Mouse (Mus musculus) cerebellum, adult 2 months (tissue): ENCODE data around the gene Arhgef2. TPM values are rescaled to one million over a fixed set of nuclear protein-coding genes. Genes with fewer than 3 reads are reported as not detected.

Experiments used
- DNase-seq, 2 experiments: peaks; one replicate each; pipeline ENCODE4 v3.0.0; 2021
- H3K27ac ChIP-seq: fragments of 200-500 bp; 2 replicates; pipeline ENCODE4 v1.5.1; 2012; ENCODE audit warnings: low read length, control low read depth, inconsistent platforms; ENCODE audit not compliant: insufficient read depth
- H3K27me3 ChIP-seq: fragments of 200-500 bp; 2 replicates; pipeline ENCODE4 v1.6.1; 2012; ENCODE audit warnings: inconsistent platforms, mild to moderate bottlenecking, low read length, moderate library complexity; ENCODE audit not compliant: control insufficient read depth, insufficient read depth
- H3K4me1 ChIP-seq: fragments of 200-500 bp; 2 replicates; pipeline ENCODE4 v1.6.1; 2011; ENCODE audit warnings: low read length; ENCODE audit not compliant: control insufficient read depth, insufficient read depth
- H3K4me3 ChIP-seq: fragments of 200-500 bp; replicated peaks from 2 replicates; pipeline ENCODE3; 2011; ENCODE audit warnings: mild to moderate bottlenecking, low read depth, low read length, control low read depth; ENCODE audit not compliant: insufficient read depth
- CTCF ChIP-seq: fragments of 200-500 bp; IDR thresholded peaks from 2 replicates; pipeline ENCODE4 v1.5.1; 2011; ENCODE audit warnings: low read depth, mild to moderate bottlenecking, control low read depth, low read length, moderate library complexity, borderline replicate concordance; ENCODE audit not compliant: insufficient read depth
- POLR2A ChIP-seq: fragments of 200-500 bp; IDR thresholded peaks from 2 replicates; pipeline ENCODE4 v1.6.1; 2011; ENCODE audit warnings: low read length, control low read depth, borderline replicate concordance; ENCODE audit not compliant: insufficient read depth
- WGBS: fragments of 180-500 bp; shearing (Covaris S2); methylation state at CpG from one replicate; pipeline ENCODE4 v1.1.7; 2018; 5-methylcytosine and 5-hydroxymethylcytosine counted together
- polyA plus RNA-seq: library from polyadenylated mRNA; depleted of rRNA; stranded (reverse); fragments of >200 nt; gene quantifications from 2 replicates; pipeline ENCODE4 v1.2.3, GENCODE M21; 2012

Gene Arhgef2
- polyA plus RNA-seq, 1 experiment: 129 TPM

GRCm38 (mm10) chr3:88648452-88649168, 42.8 kb downstream of the Arhgef2 start:
- WGBS: 78% methylated on average over 12 of the region's 12 CpGs
- no peaks in the 10 kb centered on the region for H3K4me1 ChIP-seq
- DNase-seq: no peak
- H3K27me3 ChIP-seq: no peaks in the 10 kb centered on the region
- TF ChIP-seq CTCF (no peak), POLR2A (no peak)
- H3K4me3 ChIP-seq: no peak overlapping the region
- no peak overlapping the region for H3K27ac ChIP-seq

GRCm38 (mm10) chr3:88649186-88649585, 43.4 kb downstream of the Arhgef2 start:
- Histone ChIP-seq H3K27me3 (no peaks in the 10 kb centered on the region), H3K4me3 (no peak overlapping the region), H3K27ac (no peak overlapping the region), H3K4me1 (no peaks in the 10 kb centered on the region)
- 84% methylated on average over 10 of the region's 10 CpGs for whole genome bisulfite sequencing
- no peak for DNase-seq
- no peak for TF ChIP-seq POLR2A
- no peak for TF ChIP-seq CTCF

GRCm38 (mm10) chr3:88649967-88650366, 44.2 kb downstream of the Arhgef2 start:
- H3K4me3 ChIP-seq: no peak overlapping the region
- H3K4me1 ChIP-seq: no peaks in the 10 kb centered on the region
- no peak overlapping the region for H3K27ac ChIP-seq
- no peaks in the 10 kb centered on the region for H3K27me3 ChIP-seq
- WGBS: 96% methylated on average over 13 of the region's 13 CpGs
- no peak for DNase-seq
- TF ChIP-seq CTCF: no peak
- no peak for TF ChIP-seq POLR2A

GRCm38 (mm10) chr3:88650713-88651504, 45.1 kb downstream of the Arhgef2 start:
- no peaks in the 10 kb centered on the region for H3K27me3 ChIP-seq
- TF ChIP-seq POLR2A (no peak), CTCF (no peak)
- no peak overlapping the region for H3K27ac ChIP-seq
- no peaks in the 10 kb centered on the region for H3K4me1 ChIP-seq
- WGBS: 77% methylated on average over 13 of the region's 13 CpGs
- DNase-seq: no peak
- no peak overlapping the region for H3K4me3 ChIP-seq

- Histone ChIP-seq H3K4me3 (no peak overlapping the region), H3K27ac (no peak overlapping the region), H3K4me1 (no peaks in the 10 kb centered on the region), H3K27me3 (no peaks in the 10 kb centered on the region)
- WGBS: 79% methylated on average over 18 of the region's 18 CpGs
- no peak for DNase-seq
- TF ChIP-seq CTCF (no peak), POLR2A (no peak)
Measured at GRCm38 (mm10) chr3:88651669-88652618, 46.2 kb downstream of the Arhgef2 start.

- Histone ChIP-seq H3K4me1 (no peaks in the 10 kb centered on the region), H3K27me3 (no peaks in the 10 kb centered on the region), H3K27ac (no peak within 1 kb of the TSS), H3K4me3 (no peak within 1 kb of the TSS)
- WGBS: 77% methylated on average over 17 of the region's 17 CpGs
- no peak for TF ChIP-seq CTCF
- TF ChIP-seq POLR2A: no peak
- no peak for DNase-seq
Measured at GRCm38 (mm10) chr3:88652846-88653515, 47.2 kb downstream of the Arhgef2 start, which contains the start of gene Rxfp4. Rxfp4 (minus strand) TSS chr3:88653142.
